Mouse (Mus musculus): ENCODE results near the gene Elovl3.
A peak's percentile ranks its signal among the peaks of the same experiment; 100 is the strongest.
"Not testable (repeated sequence)": the region's sequence is repeated elsewhere in the genome, so short reads cannot be mapped to it uniquely, and the experiment has no call there.

Elovl3 gene

GRCm38 (mm10) chr19:46136639-46137580 lies 5.2 kb downstream of the Elovl3 start:
- DNase-seq = peak; percentile 65 to 67

DNA sequence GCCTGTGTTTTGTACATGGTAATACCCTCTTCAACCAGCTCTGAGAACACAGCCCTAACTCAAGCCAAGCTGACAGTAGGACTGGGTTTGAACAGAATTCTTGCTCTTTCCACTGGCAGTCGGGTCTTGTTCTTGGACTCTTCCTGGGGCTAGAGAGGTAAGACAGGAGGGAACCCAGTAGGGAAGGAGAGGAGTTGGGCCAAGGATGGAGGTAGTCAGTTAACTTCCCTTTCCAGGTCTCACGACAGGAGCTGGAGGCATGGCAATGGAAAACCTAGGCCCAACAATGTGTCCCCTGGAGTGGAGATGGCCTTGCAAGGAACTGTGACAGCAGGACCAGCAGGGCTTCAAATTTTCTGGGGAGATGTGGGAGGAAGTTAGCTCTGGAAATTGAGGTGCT lies 8.6 kb downstream of the Elovl3 start:
- peak in 1 of 2 experiments; percentile 50 for DNase-seq

DNA sequence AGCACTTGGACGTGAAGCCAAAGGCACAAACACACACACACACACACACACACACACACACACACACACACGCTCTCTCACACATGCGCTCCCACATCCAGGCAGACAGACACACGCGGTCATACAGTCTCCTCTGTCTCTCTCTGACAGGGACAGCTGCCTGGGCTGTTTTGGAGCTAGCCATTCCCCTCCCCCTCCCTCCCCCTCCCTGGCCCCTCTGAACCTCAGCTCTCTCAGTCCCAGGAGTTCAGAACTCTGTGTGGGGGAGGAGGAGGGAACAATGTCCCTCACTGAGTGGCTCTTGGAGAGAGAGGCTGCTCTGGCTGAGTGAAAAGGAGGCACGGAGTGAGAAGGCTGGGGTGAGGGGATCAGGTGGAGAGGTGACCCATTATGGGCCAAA lies 9.4 kb downstream of the Elovl3 start:
- peak in 1 of 2 experiments; percentile 18 for DNase-seq

GRCm38 (mm10) chr19:46147511-46148371 lies 16.0 kb downstream of the Elovl3 start, which contains the start of gene Pitx3:
Gene Pitx3 (minus strand): TSS chr19:46148326.
- DNase-seq = peak; percentile 21 to 24

- DNase-seq = peak; percentile 35 to 58
Observed at GRCm38 (mm10) chr19:46148372-46148760, 16.7 kb downstream of the Elovl3 start.

- DNase-seq = no peak
Observed at GRCm38 (mm10) chr19:46149091-46149490, 17.4 kb downstream of the Elovl3 start.

DNA sequence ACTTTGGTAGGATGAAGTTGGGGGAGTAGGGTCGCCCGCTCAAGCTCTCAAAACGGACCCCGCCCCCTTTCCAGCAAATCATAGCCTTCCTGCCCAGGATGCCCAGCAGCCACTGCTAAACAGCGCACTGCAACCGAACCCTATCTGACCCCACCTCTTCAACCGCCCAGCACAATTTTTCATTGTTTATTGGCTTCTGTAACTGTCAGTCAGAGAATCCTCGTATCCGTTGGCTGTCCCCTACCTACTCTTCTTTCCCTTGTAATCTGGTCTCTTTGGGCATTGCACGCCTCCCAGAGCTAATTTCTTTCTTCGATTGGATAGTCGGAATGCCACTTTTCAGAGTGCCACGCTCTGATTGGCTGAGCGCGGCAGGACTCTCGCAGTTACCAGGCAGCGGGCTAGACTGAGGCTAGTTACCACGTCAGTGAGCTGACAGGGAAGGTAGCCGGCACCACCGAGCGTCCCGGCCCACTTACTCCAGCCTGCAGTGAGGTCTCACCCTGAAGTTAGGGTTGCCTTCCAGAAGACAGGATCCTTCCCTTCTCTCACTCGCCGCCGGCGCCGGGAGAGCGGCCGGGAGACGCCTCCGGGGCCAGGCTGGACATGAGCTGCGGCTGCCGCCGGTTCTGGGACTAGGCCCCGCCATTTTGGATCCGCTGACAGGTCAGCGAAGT lies 20.6 kb downstream of the Elovl3 start, which contains the start of gene Gbf1:
Gene Gbf1 (plus strand): TSS at position 383 of the 677 bp plus-strand sequence.
- peak; percentile 91 to 93 for DNase-seq

DNA sequence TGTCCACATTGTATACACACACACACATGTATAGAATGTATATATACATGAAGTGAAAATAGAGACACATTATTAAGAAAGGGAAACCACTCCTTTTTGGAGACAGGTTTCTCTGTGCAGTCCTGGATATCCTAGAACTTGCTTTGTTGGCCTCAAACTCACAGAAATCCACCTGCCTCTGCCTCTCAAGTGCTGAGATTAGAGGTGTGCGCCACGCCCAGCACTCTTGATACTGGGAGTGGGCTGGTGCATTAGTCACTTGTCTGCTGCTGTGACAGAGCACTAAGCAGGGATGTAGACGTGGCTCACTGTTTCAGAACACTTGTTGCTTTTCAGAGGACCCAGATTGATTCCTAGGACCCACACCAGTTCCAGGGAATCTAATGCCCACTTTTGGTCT lies 34.3 kb downstream of the Elovl3 start:
- no peak for DNase-seq

- DNase-seq = not testable (repeated sequence)
Observed at GRCm38 (mm10) chr19:46167169-46167568, 35.5 kb downstream of the Elovl3 start.

DNA sequence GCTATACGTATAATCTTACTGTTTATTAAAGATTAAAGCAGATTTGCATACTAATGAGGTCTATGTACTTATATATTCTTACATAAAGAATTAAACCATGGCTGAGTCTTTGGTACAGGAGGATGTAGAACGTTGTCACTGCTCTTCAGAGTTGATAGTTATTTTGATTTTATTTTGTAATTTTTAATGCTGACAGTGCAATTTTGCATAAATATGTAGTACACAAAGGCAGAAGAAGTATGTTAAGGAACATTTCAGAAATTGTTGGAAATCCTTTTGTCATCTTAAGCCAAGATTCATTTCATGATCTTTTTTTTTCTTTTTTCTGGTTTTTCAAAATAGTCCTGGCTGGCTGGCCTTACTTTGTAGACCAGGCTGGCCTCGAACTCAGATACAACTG lies 37.7 kb downstream of the Elovl3 start:
- no peak for DNase-seq

DNA sequence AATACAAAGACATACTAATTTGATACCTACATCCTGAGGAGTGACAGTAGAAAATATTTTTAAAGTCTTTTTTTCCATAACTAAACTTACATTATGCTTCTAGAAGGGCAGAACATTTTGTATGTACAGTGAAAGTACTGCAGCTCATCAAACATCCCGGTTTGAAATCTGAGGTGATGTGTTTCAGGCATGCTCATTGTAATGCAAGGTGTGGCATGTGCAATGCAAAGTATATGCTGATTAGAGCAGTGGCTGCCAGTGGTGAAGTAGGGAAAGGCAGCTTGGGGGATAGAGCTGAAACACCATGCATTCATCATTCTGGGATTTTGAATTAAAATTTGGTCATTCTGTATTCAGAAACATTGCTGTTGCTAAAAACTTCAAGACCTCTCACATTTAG lies 38.2 kb downstream of the Elovl3 start:
- DNase-seq = no peak

GRCm38 (mm10) chr19:46172541-46172940 lies 40.8 kb downstream of the Elovl3 start:
- DNase-seq = no peak

- DNase-seq = no peak
Observed at GRCm38 (mm10) chr19:46175173-46175572, 43.5 kb downstream of the Elovl3 start.

GRCm38 (mm10) chr19:46177046-46177445 lies 45.3 kb downstream of the Elovl3 start:
- DNase-seq = no peak

DNA sequence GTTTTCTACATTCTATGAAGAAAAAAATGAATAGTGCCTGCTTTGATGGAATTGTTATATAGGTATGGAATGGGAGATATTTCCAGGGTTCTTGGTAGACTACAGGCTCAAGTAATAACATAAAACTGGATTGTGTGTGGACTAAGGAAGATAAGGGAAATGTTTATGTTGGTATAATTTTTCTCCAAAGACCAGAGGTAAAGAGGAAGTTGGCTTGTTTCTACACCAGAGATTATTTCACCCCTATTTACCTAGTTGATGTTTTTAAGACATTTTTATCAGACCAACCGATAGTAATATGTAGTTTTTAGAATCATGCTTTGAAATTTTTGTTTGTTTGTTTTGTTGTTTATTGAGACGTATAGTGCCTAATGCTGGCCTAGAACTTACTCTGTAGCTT lies 48.6 kb downstream of the Elovl3 start:
- no peak for DNase-seq

GRCm38 (mm10) chr19:46182241-46182640 lies 50.5 kb downstream of the Elovl3 start:
- no peak for DNase-seq
